Mouse (Mus musculus) layer of hippocampus, postnatal 36 days (tissue): ENCODE measurements around the gene Pls3. TPM values are rescaled to one million over a fixed set of nuclear protein-coding genes. Genes with fewer than 3 reads are reported as not detected.
"Not testable (repeated sequence)": the region's sequence is repeated elsewhere in the genome, so short reads cannot be mapped to it uniquely, and the experiment has no call there.

Experiments used
- DNase-seq, 2 experiments: peaks; one replicate each; pipeline ENCODE4 v3.0.0; 2022
- total RNA-seq, 2 experiments: library from RNA; stranded (reverse); gene quantifications; 2 replicates each; pipeline ENCODE4 v1.2.3; 2021

Gene Pls3
- total RNA-seq, 2 experiments from 2014 or later, result 206 to 225 TPM

GRCm38 (mm10) chrX:75764794-75765328, 110.1 kb downstream of the Pls3 start:
- no peak for DNase-seq

DNA sequence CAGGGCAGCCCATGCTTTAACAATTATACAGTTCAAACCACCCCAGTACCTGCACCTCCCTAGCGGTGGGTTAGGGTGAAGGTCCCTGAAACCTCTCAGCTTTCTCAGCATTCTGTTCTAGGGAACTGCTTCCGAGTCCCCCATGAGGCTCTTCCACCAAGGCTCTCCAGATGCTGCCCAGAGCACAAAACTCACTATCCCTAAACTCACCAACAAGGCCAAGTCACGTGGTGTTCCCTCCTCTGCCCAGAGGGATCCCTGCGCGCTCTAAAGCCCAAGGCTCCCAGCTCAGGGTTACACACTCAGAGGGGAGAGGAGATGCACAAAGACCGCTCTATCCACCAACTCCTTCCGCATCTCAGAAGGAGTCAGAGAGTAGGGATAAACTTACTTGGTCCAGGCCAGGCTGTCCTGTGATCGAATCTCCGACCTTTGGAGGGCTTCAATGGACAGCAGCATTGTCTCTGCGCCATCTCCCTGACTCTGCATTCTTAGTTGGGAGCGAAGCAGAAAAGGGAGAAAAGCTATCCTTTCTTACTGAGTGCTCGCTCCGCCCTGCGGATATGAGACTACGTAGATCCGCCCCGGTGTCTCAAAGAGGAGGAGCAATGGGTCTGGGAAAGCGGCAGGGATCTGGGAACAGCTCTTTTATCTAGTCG, 110.7 kb downstream of the Pls3 start:
- DNase-seq, result peak; percentile 54 to 62

- not testable (repeated sequence) for DNase-seq
Observed at GRCm38 (mm10) chrX:75759461-75759860, 115.5 kb downstream of the Pls3 start.

DNA sequence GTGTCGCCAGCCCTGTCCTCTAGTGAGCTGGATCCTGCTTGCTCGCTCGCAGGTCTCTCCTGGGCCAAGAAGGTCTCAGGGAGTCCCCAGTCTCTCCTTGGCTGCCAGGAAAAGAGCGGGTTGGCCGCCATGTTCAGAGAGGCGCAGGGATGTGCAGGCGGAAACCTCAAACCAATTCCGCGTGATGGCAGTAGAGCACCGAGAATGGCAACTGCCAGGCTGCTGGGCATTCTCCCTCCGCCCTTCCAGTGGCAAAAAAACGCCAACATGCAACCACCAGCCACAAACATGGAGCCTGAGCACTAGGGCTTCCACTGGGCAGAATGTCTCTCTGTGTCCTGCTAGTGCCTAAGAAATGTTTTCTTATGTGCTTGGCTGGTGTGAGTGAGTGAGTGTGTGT, 115.9 kb downstream of the Pls3 start:
- DNase-seq, result peak in 1 of 2 experiments; percentile 66

DNA sequence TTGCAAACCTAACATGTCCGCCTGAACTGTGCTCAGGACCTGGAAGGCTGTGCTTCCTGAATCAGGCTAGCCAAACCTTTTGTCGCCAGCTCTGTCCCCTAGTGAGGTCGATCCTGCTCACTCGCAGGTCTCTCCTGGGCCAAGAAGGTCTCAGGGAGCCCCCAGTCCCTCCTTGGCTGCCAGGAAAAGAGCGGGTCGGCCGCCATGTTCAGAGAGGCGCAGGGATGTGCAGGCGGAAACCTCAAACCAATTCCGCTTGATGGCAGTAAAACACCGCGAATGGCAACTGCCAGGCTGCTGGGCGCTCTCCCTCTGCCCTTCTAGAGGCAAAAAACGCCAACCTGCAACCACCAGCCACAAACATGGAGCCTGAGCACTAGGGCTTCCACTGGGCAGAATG, 117.0 kb downstream of the Pls3 start:
- peak in 1 of 2 experiments; percentile 90 for DNase-seq

- DNase-seq, result not testable (repeated sequence)
Observed at GRCm38 (mm10) chrX:75754531-75754930, 120.5 kb downstream of the Pls3 start.

DNA sequence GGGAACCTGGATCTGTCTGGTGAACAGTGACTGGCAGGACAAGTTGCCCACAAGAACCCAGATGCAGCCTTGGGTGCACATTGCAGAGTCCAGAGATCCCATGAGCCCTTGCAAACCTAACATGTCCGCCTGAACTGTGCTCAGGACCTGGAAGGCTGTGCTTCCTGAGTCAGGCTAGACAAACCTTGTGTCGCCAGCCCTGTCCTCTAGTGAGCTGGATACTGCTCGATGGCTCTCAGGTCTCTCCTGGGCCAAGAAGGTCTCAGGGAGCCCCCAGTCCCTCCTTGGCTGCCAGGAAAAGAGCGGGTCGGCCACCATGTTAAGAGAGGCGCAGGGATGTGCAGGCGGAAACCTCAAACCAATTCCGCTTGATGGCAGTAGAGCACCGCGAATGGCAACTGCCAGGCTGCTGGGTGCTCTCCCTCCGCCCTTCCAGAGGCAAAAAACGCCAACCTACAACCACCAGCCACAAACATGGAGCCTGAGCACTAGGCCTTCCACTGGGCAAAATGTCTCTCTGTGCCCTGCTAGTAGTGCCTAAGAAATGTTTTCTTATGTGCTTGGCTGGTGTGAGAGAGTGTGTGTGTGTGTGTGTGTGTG, 124.8 kb downstream of the Pls3 start:
- DNase-seq, result peak in 1 of 2 experiments; percentile 57

GRCm38 (mm10) chrX:75749312-75749711, 125.7 kb downstream of the Pls3 start:
- peak in 1 of 2 experiments; percentile 71 for DNase-seq

DNA sequence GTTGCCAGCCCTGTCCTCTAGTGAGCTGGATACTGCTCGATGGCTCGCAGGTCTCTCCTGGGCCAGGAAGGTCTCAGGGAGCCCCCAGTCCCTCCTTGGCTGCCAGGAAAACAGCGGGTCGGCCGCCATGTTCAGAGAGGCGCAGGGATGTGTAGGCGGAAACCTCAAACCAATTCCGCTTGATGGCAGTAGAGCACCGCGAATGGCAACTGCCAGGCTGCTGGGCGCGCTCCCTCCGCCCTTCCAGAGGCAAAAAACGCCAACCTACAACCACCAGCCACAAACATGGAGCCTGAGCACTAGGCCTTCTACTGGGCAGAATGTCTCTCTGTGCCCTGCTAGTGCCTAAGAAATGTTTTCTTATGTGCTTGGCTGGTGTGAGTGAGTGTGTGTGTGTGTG, 130.5 kb downstream of the Pls3 start:
- peak in 1 of 2 experiments; percentile 76 for DNase-seq

DNA sequence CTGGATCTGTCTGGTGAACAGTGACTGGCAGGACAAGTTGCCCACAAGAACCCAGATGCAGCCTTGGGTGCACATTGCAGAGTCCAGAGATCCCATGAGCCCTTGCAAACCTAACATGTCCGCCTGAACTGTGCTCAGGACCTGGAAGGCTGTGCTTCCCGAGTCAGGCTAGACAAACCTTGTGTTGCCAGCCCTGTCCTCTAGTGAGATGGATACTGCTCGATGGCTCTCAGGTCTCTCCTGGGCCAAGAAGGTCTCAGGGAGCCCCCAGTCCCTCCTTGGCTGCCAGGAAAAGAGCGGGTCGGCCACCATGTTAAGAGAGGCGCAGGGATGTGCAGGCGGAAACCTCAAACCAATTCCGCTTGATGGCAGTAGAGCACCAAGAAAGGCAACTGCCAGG, 135.5 kb downstream of the Pls3 start:
- not testable (repeated sequence) for DNase-seq
